Mouse (Mus musculus): Measurements from ENCODE around the gene Dact3. TPM values are rescaled to one million over a fixed set of nuclear protein-coding genes. Genes with fewer than 3 reads are reported as not detected.

The Dact3 gene
- polyA plus RNA-seq, 1 experiment from 2014 or later = 4.9 TPM

GRCm38 (mm10) chr7:16911904-16912303 lies 36.8 kb downstream of the Dact3 start:
- H3K9me3 ChIP-seq (ENCODE audit: control insufficient read depth, low read length) = no peaks in the 10 kb centered on the region
- DNase-seq = no peak
- no peak overlapping the region for H3K4me2 ChIP-seq (ENCODE audit: low read length)
- H3K27me3 ChIP-seq (ENCODE audit: control insufficient read depth, insufficient read depth, low read length) = no peaks in the 10 kb centered on the region
- no peak overlapping the region for H3K27ac ChIP-seq (replicated peaks; ENCODE audit: low read depth, low read length)
- H3K4me3 ChIP-seq (replicated peaks; ENCODE audit: low read depth, low read length) = no peak overlapping the region
- no peak overlapping the region for H3K9ac ChIP-seq (replicated peaks; ENCODE audit: low read length)
- no peak for ATAC-seq (ENCODE audit: low FRiP score, low TSS enrichment)
- peaks cover 37% of the 10 kb centered on the region for H3K36me3 ChIP-seq (ENCODE audit: control insufficient read depth, insufficient read depth, low read length)
- whole genome bisulfite sequencing = 95% methylated on average over 3 of the region's 3 CpGs
- peaks cover 4% of the 10 kb centered on the region; the same call in 1 of the 2 replicates for H3K4me1 ChIP-seq (ENCODE audit: control insufficient read depth, insufficient read depth, low read length)

DNA sequence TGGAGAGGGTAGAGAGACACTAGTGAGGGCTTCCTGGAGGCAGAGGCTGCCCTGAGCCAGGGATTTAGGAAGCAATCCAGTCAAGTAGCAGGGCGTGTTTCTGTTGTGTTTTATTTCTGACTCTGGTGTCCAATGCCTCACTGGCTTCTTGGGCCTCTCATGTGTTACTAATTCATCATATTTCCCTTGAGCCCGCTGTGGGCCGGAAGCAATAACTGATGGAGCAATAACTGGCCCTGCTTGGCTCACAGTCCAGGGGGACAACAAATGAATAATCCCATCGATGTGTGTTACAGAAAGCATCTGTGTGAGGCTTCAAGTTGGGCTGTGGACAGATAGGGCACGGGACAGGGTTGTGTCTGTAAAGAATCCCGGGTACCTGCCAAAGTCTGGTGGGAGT lies 37.2 kb downstream of the Dact3 start:
- H3K4me1 ChIP-seq (ENCODE audit: control insufficient read depth, insufficient read depth, low read length) = peaks cover 4% of the 10 kb centered on the region; the same call in 1 of the 2 replicates
- H3K4me3 ChIP-seq (replicated peaks; ENCODE audit: low read depth, low read length) = no peak overlapping the region
- H3K9ac ChIP-seq (replicated peaks; ENCODE audit: low read length) = no peak overlapping the region
- DNase-seq (no peak), ATAC-seq (ENCODE audit: low FRiP score, low TSS enrichment) (no peak)
- 67% methylated on average over 6 of the region's 6 CpGs for WGBS
- no peak overlapping the region for H3K27ac ChIP-seq (replicated peaks; ENCODE audit: low read depth, low read length)
- no peak overlapping the region for H3K4me2 ChIP-seq (ENCODE audit: low read length)
- H3K9me3 ChIP-seq (ENCODE audit: control insufficient read depth, low read length) = no peaks in the 10 kb centered on the region
- H3K36me3 ChIP-seq (ENCODE audit: control insufficient read depth, insufficient read depth, low read length) = peaks cover 41% of the 10 kb centered on the region
- H3K27me3 ChIP-seq (ENCODE audit: control insufficient read depth, insufficient read depth, low read length) = no peaks in the 10 kb centered on the region

DNA sequence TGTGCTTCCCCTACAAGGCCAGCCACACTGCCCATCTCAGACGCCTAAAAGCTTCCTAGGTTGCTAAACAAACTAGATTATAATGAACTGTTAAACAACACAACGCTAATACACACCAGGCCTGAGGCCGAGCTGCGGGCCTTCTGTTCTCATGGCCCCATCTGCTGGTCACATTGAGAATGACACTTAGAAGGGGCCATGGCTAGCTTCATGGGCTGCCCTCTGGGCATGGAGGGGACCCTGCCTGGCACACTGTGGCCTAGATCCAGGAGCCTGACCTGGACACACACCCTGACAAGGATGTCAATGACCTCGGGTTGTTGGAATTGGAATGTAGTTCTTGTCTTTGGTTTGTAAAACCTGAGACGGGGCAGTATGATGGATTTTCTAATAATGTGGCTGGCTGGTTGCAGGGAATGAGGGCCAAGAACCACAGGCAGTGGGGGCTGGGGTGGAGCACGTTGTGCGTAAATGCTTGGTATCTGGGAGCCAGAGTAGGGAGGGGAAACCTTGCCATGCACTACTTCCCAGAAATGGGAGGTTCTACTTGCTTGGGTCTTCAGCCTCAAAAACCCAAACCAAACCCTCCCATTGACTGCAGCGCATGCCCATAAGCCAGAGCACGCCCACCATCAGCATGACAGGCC lies 38.8 kb downstream of the Dact3 start:
- Histone ChIP-seq H3K4me2 (ENCODE audit: low read length) (no peak overlapping the region), H3K27ac (replicated peaks; ENCODE audit: low read depth, low read length) (no peak overlapping the region)
- 42% methylated on average over 10 of the region's 10 CpGs for WGBS

GRCm38 (mm10) chr7:16914453-16915343 lies 39.6 kb downstream of the Dact3 start:
- H3K36me3 ChIP-seq (ENCODE audit: control insufficient read depth, insufficient read depth, low read length) = peaks cover 65% of the 10 kb centered on the region
- 84% methylated on average over 18 of the region's 18 CpGs for WGBS
- ATAC-seq (ENCODE audit: low FRiP score, low TSS enrichment) (no peak), DNase-seq (no peak)
- H3K4me2 ChIP-seq (ENCODE audit: low read length) = no peak overlapping the region
- no peaks in the 10 kb centered on the region for H3K9me3 ChIP-seq (ENCODE audit: control insufficient read depth, low read length)
- no peak overlapping the region for H3K9ac ChIP-seq (replicated peaks; ENCODE audit: low read length)
- no peak overlapping the region for H3K27ac ChIP-seq (replicated peaks; ENCODE audit: low read depth, low read length)
- no peaks in the 10 kb centered on the region for H3K27me3 ChIP-seq (ENCODE audit: control insufficient read depth, insufficient read depth, low read length)
- H3K4me1 ChIP-seq (ENCODE audit: control insufficient read depth, insufficient read depth, low read length) = peaks cover 6% of the 10 kb centered on the region
- H3K4me3 ChIP-seq (replicated peaks; ENCODE audit: low read depth, low read length) = no peak overlapping the region

More for the DNA sequence above, 38.8 kb downstream of the Dact3 start:
- Histone ChIP-seq H3K27me3 (ENCODE audit: control insufficient read depth, insufficient read depth, low read length) (no peaks in the 10 kb centered on the region), H3K4me1 (ENCODE audit: control insufficient read depth, insufficient read depth, low read length) (no peaks in the 10 kb centered on the region), H3K4me3 (replicated peaks; ENCODE audit: low read depth, low read length) (no peak overlapping the region), H3K9me3 (ENCODE audit: control insufficient read depth, low read length) (no peaks in the 10 kb centered on the region), H3K36me3 (ENCODE audit: control insufficient read depth, insufficient read depth, low read length) (peaks cover 57% of the 10 kb centered on the region), H3K9ac (replicated peaks; ENCODE audit: low read length) (no peak overlapping the region)
- peak; percentile 73; the same call in 1 of the 2 replicates for ATAC-seq (ENCODE audit: low FRiP score, low TSS enrichment)
- DNase-seq = peak; percentile 89

DNA sequence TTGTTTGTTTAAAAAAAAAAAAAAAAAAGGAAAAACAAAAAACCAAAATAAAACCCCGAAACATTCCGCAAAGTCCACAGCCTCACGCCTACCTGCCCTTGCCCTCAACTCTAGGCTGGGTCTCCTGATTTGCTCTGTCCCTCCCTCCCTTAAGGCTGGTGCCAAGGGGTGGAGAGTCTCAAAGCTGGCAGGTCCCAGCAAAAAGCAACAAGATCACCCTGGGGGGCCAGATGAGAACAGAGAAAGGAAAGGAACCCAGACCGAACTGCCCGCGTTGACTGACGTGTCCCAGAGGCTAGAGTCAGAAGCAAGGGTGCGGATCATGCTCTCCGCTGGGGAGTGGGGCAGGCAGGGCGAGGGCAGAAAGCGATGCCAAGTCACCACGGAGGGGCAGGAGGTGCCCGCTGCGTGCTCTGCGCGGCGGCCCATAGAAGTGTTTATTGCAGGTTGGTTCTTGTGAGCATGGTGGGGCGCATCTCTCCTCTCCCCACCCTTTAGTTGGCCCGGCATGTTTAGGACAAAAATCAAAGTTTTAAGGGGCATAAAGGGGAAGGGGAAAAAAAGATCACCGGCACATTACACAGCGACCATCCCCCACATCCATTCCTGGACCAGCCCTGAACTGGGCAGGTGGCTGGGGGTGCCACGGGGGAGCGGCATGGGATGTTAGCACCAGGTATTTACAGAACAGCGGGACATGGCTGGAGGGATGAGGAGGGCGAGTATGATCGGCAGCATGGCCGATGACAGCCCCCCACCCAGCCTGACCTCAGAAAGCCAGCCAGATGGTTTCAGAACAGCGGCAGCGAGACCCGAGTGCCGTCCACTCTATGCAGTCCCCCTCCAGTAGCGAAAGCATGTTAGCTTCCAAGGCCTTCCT lies 40.6 kb downstream of the Dact3 start:
- 94% methylated on average over 32 of the region's 32 CpGs for WGBS

DNA sequence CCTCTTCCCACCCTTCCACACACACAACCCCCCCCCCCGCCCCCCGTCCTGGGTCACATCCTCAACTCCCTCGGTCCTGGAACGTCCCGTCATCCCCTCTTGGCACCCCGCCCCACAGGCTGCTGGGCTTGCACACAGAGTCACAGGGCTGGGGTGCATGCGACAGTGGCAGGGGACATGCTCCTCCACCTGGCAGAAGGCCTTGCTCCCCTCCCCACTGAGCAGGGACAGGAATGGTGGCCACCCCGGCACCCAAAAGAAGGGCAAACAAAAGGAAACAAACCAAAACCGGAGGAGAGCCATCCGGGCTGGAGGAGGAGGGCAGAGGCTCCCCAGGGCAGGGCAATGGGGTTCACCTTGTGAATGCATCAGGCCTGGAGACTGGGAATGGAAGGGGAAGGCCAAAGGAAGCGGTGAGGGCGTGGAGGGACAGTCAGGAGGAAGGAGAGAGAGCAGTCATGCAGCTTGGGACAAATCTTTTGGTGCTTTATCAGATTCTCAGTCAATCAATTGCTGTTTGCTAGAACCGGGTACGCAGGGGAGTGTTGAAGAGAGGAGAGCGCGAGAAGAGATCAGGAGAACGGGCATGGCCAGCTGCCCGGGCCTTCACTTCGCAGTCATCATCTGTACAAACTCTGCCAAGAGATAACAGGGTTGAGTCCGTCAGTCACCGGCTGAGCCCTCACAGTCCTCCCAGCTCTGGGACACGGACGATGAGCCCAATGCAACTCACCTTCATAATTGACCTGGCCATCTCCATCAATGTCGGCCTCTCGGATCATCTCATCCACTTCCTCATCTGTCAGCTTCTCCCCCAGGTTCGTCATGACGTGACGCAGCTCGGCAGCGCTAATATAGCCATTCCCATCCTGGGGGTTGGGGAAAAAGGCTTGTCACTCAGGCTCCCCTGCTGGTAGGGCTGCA lies 41.5 kb downstream of the Dact3 start:
- Histone ChIP-seq H3K4me1 (ENCODE audit: control insufficient read depth, insufficient read depth, low read length) (peaks cover 25% of the 10 kb centered on the region), H3K9me3 (ENCODE audit: control insufficient read depth, low read length) (no peaks in the 10 kb centered on the region), H3K27me3 (ENCODE audit: control insufficient read depth, insufficient read depth, low read length) (no peaks in the 10 kb centered on the region), H3K4me3 (replicated peaks; ENCODE audit: low read depth, low read length) (no peak overlapping the region), H3K36me3 (ENCODE audit: control insufficient read depth, insufficient read depth, low read length) (peaks cover 74% of the 10 kb centered on the region), H3K27ac (replicated peaks; ENCODE audit: low read depth, low read length) (no peak overlapping the region), H3K4me2 (ENCODE audit: low read length) (no peak overlapping the region), H3K9ac (replicated peaks; ENCODE audit: low read length) (no peak overlapping the region)
- DNase-seq = no peak
- ATAC-seq (ENCODE audit: low FRiP score, low TSS enrichment) = no peak
- 85% methylated on average over 30 of the region's 30 CpGs for WGBS

More for the DNA sequence above, 40.6 kb downstream of the Dact3 start:
- ATAC-seq (ENCODE audit: low FRiP score, low TSS enrichment) = no peak
- Histone ChIP-seq H3K4me1 (ENCODE audit: control insufficient read depth, insufficient read depth, low read length) (peaks cover 16% of the 10 kb centered on the region), H3K36me3 (ENCODE audit: control insufficient read depth, insufficient read depth, low read length) (peaks cover 70% of the 10 kb centered on the region), H3K4me3 (replicated peaks; ENCODE audit: low read depth, low read length) (no peak overlapping the region), H3K4me2 (ENCODE audit: low read length) (no peak overlapping the region), H3K27me3 (ENCODE audit: control insufficient read depth, insufficient read depth, low read length) (no peaks in the 10 kb centered on the region), H3K9me3 (ENCODE audit: control insufficient read depth, low read length) (no peaks in the 10 kb centered on the region), H3K9ac (replicated peaks; ENCODE audit: low read length) (no peak overlapping the region), H3K27ac (replicated peaks; ENCODE audit: low read depth, low read length) (no peak overlapping the region)
- no peak for DNase-seq

DNA sequence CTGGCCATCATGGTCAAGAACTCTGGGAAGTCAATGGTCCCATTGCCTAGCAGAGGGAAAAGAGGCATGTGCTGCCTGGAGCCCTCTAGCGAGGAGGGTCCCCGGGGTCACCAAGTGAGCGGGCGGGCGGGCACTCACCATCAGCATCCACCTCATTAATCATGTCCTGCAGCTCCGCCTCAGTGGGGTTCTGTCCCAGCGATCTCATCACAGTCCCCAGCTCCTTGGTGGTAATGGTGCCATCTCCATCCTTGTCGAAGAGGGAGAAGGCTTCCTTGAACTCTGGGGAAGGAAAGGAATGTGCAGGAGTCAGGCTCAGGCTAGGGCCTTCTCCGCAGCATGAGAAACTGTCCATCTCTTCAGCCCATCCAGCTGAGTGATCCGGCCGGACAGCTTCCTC lies 42.3 kb downstream of the Dact3 start:
- Histone ChIP-seq H3K4me1 (ENCODE audit: control insufficient read depth, insufficient read depth, low read length) (peaks cover 32% of the 10 kb centered on the region), H3K27ac (replicated peaks; ENCODE audit: low read depth, low read length) (no peak overlapping the region), H3K4me3 (replicated peaks; ENCODE audit: low read depth, low read length) (no peak overlapping the region), H3K4me2 (ENCODE audit: low read length) (no peak overlapping the region), H3K36me3 (ENCODE audit: control insufficient read depth, insufficient read depth, low read length) (peaks cover 75% of the 10 kb centered on the region), H3K9ac (replicated peaks; ENCODE audit: low read length) (no peak overlapping the region), H3K27me3 (ENCODE audit: control insufficient read depth, insufficient read depth, low read length) (no peaks in the 10 kb centered on the region), H3K9me3 (ENCODE audit: control insufficient read depth, low read length) (no peaks in the 10 kb centered on the region)
- no peak for ATAC-seq (ENCODE audit: low FRiP score, low TSS enrichment)
- no peak for DNase-seq
- WGBS = 83% methylated on average over 11 of the region's 11 CpGs
